Mouse (Mus musculus) hindbrain, embryonic 13.5 days (tissue): ENCODE measurements at regions not wholly inside any gene's neighbourhood (a gene's known extent, or its start where the extent isn't known, plus 50 kb on each side); places are given as distances from the start of the nearest gene placed in this dataset.

Source experiments
- ATAC-seq: fragments of 200-750 bp; cut with Nextera tagmentation; 2 replicates; pipeline ENCODE4 v1.8.0; 2017; ENCODE audit warnings: moderate TSS enrichment; ENCODE audit not compliant: low FRiP score
- H3K27ac ChIP-seq: fragments of 300-500 bp; sonication (generic); 2 replicates; pipeline ENCODE4 v1.5.1; 2015; ENCODE audit warnings: inconsistent platforms, mild to moderate bottlenecking, moderate library complexity
- H3K27me3 ChIP-seq: fragments of 300-500 bp; sonication (generic); 2 replicates; pipeline ENCODE4 v1.6.1; 2015; ENCODE audit warnings: mild to moderate bottlenecking, inconsistent platforms
- H3K36me3 ChIP-seq: fragments of 300-500 bp; sonication (generic); 2 replicates; pipeline ENCODE4 v1.6.1; 2015; ENCODE audit warnings: mild to moderate bottlenecking, inconsistent platforms
- H3K4me1 ChIP-seq: fragments of 300-500 bp; sonication (generic); replicated peaks from 2 replicates; pipeline ENCODE4 v1.6.1; 2015; ENCODE audit warnings: inconsistent platforms
- H3K4me2 ChIP-seq: fragments of 300-500 bp; sonication (generic); 2 replicates; pipeline ENCODE4 v1.6.1; 2015; ENCODE audit warnings: inconsistent platforms, mild to moderate bottlenecking, moderate library complexity
- H3K4me3 ChIP-seq: fragments of 300-500 bp; sonication (generic); 2 replicates; pipeline ENCODE4 v1.5.1; 2015; ENCODE audit warnings: mild to moderate bottlenecking, inconsistent platforms
- H3K9ac ChIP-seq: fragments of 300-500 bp; sonication (generic); 2 replicates; pipeline ENCODE4 v1.6.1; 2015; ENCODE audit warnings: mild to moderate bottlenecking, inconsistent platforms
- H3K9me3 ChIP-seq: fragments of 300-500 bp; sonication (generic); 2 replicates; pipeline ENCODE4 v1.6.1; 2016; ENCODE audit warnings: inconsistent platforms
- WGBS: fragments of 180-500 bp; shearing (Covaris S2); methylation state at CpG from one replicate; pipeline ENCODE4 v1.1.7; 2015; 5-methylcytosine and 5-hydroxymethylcytosine counted together

GRCm38 (mm10) chrX:77307374-77307773 lies 203.4 kb upstream of the Tbl1x start:
- Histone ChIP-seq H3K9ac (no peak overlapping the region), H3K27ac (no peak overlapping the region), H3K36me3 (no peaks in the 10 kb centered on the region), H3K4me3 (no peak overlapping the region), H3K4me2 (no peak overlapping the region), H3K9me3 (no peaks in the 10 kb centered on the region), H3K4me1 (no peaks in the 10 kb centered on the region), H3K27me3 (no peaks in the 10 kb centered on the region)
- ATAC-seq = no peak
- 59% methylated on average over 1 of the region's 1 CpGs for WGBS

GRCm38 (mm10) chrX:77314384-77314783 lies 196.4 kb upstream of the Tbl1x start:
- no peaks in the 10 kb centered on the region for H3K4me1 ChIP-seq
- H3K9ac ChIP-seq = no peak overlapping the region
- no peak for ATAC-seq
- 77% methylated on average over 3 of the region's 3 CpGs for WGBS
- no peak overlapping the region for H3K4me3 ChIP-seq
- H3K4me2 ChIP-seq = no peak overlapping the region
- H3K27ac ChIP-seq = no peak overlapping the region
- no peaks in the 10 kb centered on the region for H3K36me3 ChIP-seq
- H3K27me3 ChIP-seq = no peaks in the 10 kb centered on the region
- H3K9me3 ChIP-seq = no peaks in the 10 kb centered on the region

GRCm38 (mm10) chrX:77323644-77324043 lies 187.2 kb upstream of the Tbl1x start:
- ATAC-seq = no peak
- H3K4me1 ChIP-seq = no peaks in the 10 kb centered on the region
- H3K27me3 ChIP-seq = no peaks in the 10 kb centered on the region
- H3K9ac ChIP-seq = no peak overlapping the region
- no peak overlapping the region for H3K4me3 ChIP-seq
- no peaks in the 10 kb centered on the region for H3K36me3 ChIP-seq
- H3K4me2 ChIP-seq = no peak overlapping the region
- no peaks in the 10 kb centered on the region for H3K9me3 ChIP-seq
- H3K27ac ChIP-seq = no peak overlapping the region
- WGBS = 32% methylated on average over 4 of the region's 4 CpGs

- no peaks in the 10 kb centered on the region for H3K9me3 ChIP-seq
- no peak for ATAC-seq
- 52% methylated on average over 2 of the region's 2 CpGs for WGBS
Measured at GRCm38 (mm10) chrX:77353181-77353580, 157.6 kb upstream of the Tbl1x start.

GRCm38 (mm10) chrX:77360551-77360950 lies 150.3 kb upstream of the Tbl1x start:
- H3K27me3 ChIP-seq = no peaks in the 10 kb centered on the region
- no peak for ATAC-seq
- no peak overlapping the region for H3K4me3 ChIP-seq
- H3K9me3 ChIP-seq = no peaks in the 10 kb centered on the region
- H3K27ac ChIP-seq = no peak overlapping the region
- WGBS = 64% methylated on average over 2 of the region's 2 CpGs
- no peaks in the 10 kb centered on the region for H3K4me1 ChIP-seq
- no peaks in the 10 kb centered on the region for H3K36me3 ChIP-seq
- H3K9ac ChIP-seq = no peak overlapping the region
- H3K4me2 ChIP-seq = no peak overlapping the region

More at GRCm38 (mm10) chrX:77353181-77353580, 157.6 kb upstream of the Tbl1x start:
- Histone ChIP-seq H3K4me3 (no peak overlapping the region), H3K27me3 (no peaks in the 10 kb centered on the region), H3K4me1 (no peaks in the 10 kb centered on the region), H3K36me3 (no peaks in the 10 kb centered on the region), H3K9ac (no peak overlapping the region), H3K4me2 (no peak overlapping the region), H3K27ac (no peak overlapping the region)

GRCm38 (mm10) chrX:77361106-77361505 lies 149.7 kb upstream of the Tbl1x start:
- Histone ChIP-seq H3K4me2 (no peak overlapping the region), H3K36me3 (no peaks in the 10 kb centered on the region), H3K27me3 (no peaks in the 10 kb centered on the region), H3K9ac (no peak overlapping the region), H3K27ac (no peak overlapping the region), H3K9me3 (no peaks in the 10 kb centered on the region), H3K4me3 (no peak overlapping the region), H3K4me1 (no peaks in the 10 kb centered on the region)
- ATAC-seq = no peak
- WGBS = 72% methylated on average over 2 of the region's 2 CpGs

- Histone ChIP-seq H3K4me1 (no peaks in the 10 kb centered on the region), H3K9ac (no peak overlapping the region), H3K9me3 (no peaks in the 10 kb centered on the region), H3K27me3 (no peaks in the 10 kb centered on the region), H3K27ac (no peak overlapping the region), H3K4me2 (no peak overlapping the region), H3K36me3 (no peaks in the 10 kb centered on the region), H3K4me3 (no peak overlapping the region)
- no peak for ATAC-seq
- 67% methylated on average over 1 of the region's 1 CpGs for WGBS
Measured at GRCm38 (mm10) chrX:77363657-77364056, 147.2 kb upstream of the Tbl1x start.

GRCm38 (mm10) chrX:77367351-77367750 lies 143.5 kb upstream of the Tbl1x start:
- Histone ChIP-seq H3K4me3 (no peak overlapping the region), H3K36me3 (no peaks in the 10 kb centered on the region), H3K27me3 (no peaks in the 10 kb centered on the region), H3K9me3 (no peaks in the 10 kb centered on the region), H3K4me2 (no peak overlapping the region), H3K4me1 (no peaks in the 10 kb centered on the region), H3K9ac (no peak overlapping the region), H3K27ac (no peak overlapping the region)
- ATAC-seq = no peak

GRCm38 (mm10) chrX:77387271-77387670 lies 123.5 kb upstream of the Tbl1x start:
- no peaks in the 10 kb centered on the region for H3K9me3 ChIP-seq
- no peak for ATAC-seq
- H3K36me3 ChIP-seq = no peaks in the 10 kb centered on the region
- no peak overlapping the region for H3K4me3 ChIP-seq
- no peak overlapping the region for H3K27ac ChIP-seq
- H3K27me3 ChIP-seq = no peaks in the 10 kb centered on the region
- H3K4me2 ChIP-seq = no peak overlapping the region
- no peaks in the 10 kb centered on the region for H3K4me1 ChIP-seq
- 75% methylated on average over 1 of the region's 1 CpGs for WGBS
- H3K9ac ChIP-seq = no peak overlapping the region

GRCm38 (mm10) chrX:77391760-77392446 lies 118.9 kb upstream of the Tbl1x start:
- Histone ChIP-seq H3K27ac (0 out of 2 replicates have a peak overlapping the region, but pooled peaks have one; percentile 23), H3K4me1 (no peaks in the 10 kb centered on the region), H3K9me3 (no peaks in the 10 kb centered on the region), H3K36me3 (no peaks in the 10 kb centered on the region), H3K4me3 (no peak overlapping the region), H3K9ac (no peak overlapping the region), H3K4me2 (no peak overlapping the region), H3K27me3 (no peaks in the 10 kb centered on the region)
- ATAC-seq = no peak
- 69% methylated on average over 4 of the region's 4 CpGs for WGBS

GRCm38 (mm10) chrX:77406896-77407295 lies 103.9 kb upstream of the Tbl1x start:
- H3K4me3 ChIP-seq = no peak overlapping the region
- 90% methylated on average over 3 of the region's 3 CpGs for WGBS
- no peak for ATAC-seq

GRCm38 (mm10) chrX:77407925-77408324 lies 102.9 kb upstream of the Tbl1x start:
- no peak for ATAC-seq
- H3K4me1 ChIP-seq = no peaks in the 10 kb centered on the region
- H3K9me3 ChIP-seq = no peaks in the 10 kb centered on the region
- no peaks in the 10 kb centered on the region for H3K36me3 ChIP-seq
- H3K4me2 ChIP-seq = no peak overlapping the region
- WGBS = 73% methylated on average over 3 of the region's 3 CpGs
- no peak overlapping the region for H3K4me3 ChIP-seq
- H3K9ac ChIP-seq = no peak overlapping the region
- H3K27me3 ChIP-seq = no peaks in the 10 kb centered on the region
- H3K27ac ChIP-seq = no peak overlapping the region

More at GRCm38 (mm10) chrX:77406896-77407295, 103.9 kb upstream of the Tbl1x start:
- Histone ChIP-seq H3K4me1 (no peaks in the 10 kb centered on the region), H3K27ac (no peak overlapping the region), H3K9ac (no peak overlapping the region), H3K36me3 (no peaks in the 10 kb centered on the region), H3K4me2 (no peak overlapping the region), H3K27me3 (no peaks in the 10 kb centered on the region), H3K9me3 (no peaks in the 10 kb centered on the region)

- Histone ChIP-seq H3K9ac (no peak overlapping the region), H3K27me3 (no peaks in the 10 kb centered on the region), H3K9me3 (no peaks in the 10 kb centered on the region), H3K4me1 (no peaks in the 10 kb centered on the region), H3K4me3 (no peak overlapping the region), H3K4me2 (no peak overlapping the region), H3K27ac (no peak overlapping the region), H3K36me3 (no peaks in the 10 kb centered on the region)
- ATAC-seq = 0 out of 2 replicates have a peak, but pooled peaks have one; percentile 36
- WGBS = 58% methylated on average over 7 of the region's 7 CpGs
Measured at GRCm38 (mm10) chrX:77409370-77409769, 101.4 kb upstream of the Tbl1x start.
